In the genomic region with DNA sequence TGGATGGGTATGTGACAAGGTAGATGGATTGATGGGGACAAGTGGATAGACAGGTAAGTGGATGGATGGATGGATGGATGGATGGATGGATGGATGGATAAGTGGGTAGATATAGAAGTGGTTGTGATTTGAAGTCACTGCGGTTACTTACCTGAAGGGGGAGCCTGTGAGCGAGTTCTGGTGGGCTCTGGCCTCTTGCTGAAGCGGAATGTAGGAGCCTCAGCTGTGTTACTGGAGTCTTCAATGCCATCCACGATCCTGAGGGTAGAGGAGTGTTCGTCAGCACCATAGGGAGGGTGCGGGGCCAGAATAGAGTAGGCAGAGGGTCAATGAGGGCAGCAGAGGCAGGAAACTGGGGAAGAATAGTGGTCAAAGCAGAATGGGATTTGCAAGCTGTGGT, we compare ENCODE assay signal across 11 mouse cellular contexts. TPM values are rescaled to one million over a fixed set of nuclear protein-coding genes. Genes with fewer than 3 reads are reported as not detected.
DNase-seq lines count a peak whose midpoint lies in the region; ATAC-seq and TF ChIP-seq lines count a peak whose summit lies in the region.
"Had no signal": no experiment of that assay in that cellular context is flagged by ENCODE, and none has a peak within 500 bp of the region (broad histone marks: within the 10 kb centered on the region; RNA-seq: fewer than 3 reads in every experiment).

No protein-coding gene starts in this region.

- no peak for TF ChIP-seq EP300 in liver, embryonic 14.5 days (IDR thresholded peaks at IDR 0.05; ENCODE audit: low read depth)

- WGBS in heart, embryonic 15.5 days: 12% methylated on average over 6 of the region's 6 CpGs
- 12% methylated on average over 6 of the region's 6 CpGs for WGBS in heart, embryonic 11.5 days (ENCODE audit: insufficient replicate concordance)
- 14% methylated on average over 6 of the region's 6 CpGs for WGBS in embryonic facial prominence, embryonic 11.5 days
- WGBS in liver, embryonic 14.5 days (ENCODE audit: insufficient replicate concordance): 12% methylated on average over 6 of the region's 6 CpGs

- peak; percentile 81 for TF ChIP-seq CTCF in liver, embryonic 14.5 days (IDR thresholded peaks at IDR 0.05; ENCODE audit: low read depth)

- DNase-seq in 416B (ENCODE audit: low read depth): peak; percentile 71
- peak; percentile 54 for DNase-seq in adrenal gland, adult 2 months
- peak; percentile 71 for DNase-seq in embryonic facial prominence, embryonic 11.5 days (ENCODE audit: low spot score)
- no peak for DNase-seq in liver, embryonic 14.5 days (ENCODE audit: low read depth in 3 of 3, low spot score in 3 of 3)
- peak; percentile 80 for DNase-seq in retina, embryonic 14.5 days (ENCODE audit: low spot score)
- no peak for DNase-seq in urinary bladder, postnatal 36 days (ENCODE audit: low spot score in 2 of 2)

- H3K4me1 ChIP-seq in heart, embryonic 15.5 days (replicated peaks): 0 out of 2 replicates have a peak, but pooled peaks cover 3% of the 10 kb centered on the region
- no peaks in the 10 kb centered on the region for H3K4me1 ChIP-seq in heart, embryonic 11.5 days (ENCODE audit: control insufficient read depth, insufficient read depth, low read length)
- no peaks in the 10 kb centered on the region for H3K4me1 ChIP-seq in embryonic facial prominence, embryonic 11.5 days (ENCODE audit: control insufficient read depth, insufficient read depth, low read length)
- 0 out of 4 replicates have a peak, but pooled peaks cover 0 to 5% of the 10 kb centered on the region in 2 experiments for H3K4me1 ChIP-seq in liver, embryonic 14.5 days (replicated peaks; ENCODE audit: control insufficient read depth in 2 of 2, insufficient read depth in 2 of 2, low read length in 1 of 2)
- H3K4me1 ChIP-seq: limb, embryonic 12.5 days had no signal

- H3K4me2 ChIP-seq in heart, embryonic 15.5 days: no peak overlapping the region
- H3K4me2 ChIP-seq in heart, embryonic 11.5 days: no peak overlapping the region
- H3K4me2 ChIP-seq in embryonic facial prominence, embryonic 11.5 days (ENCODE audit: low read depth, low read length): no peak overlapping the region
- no peak overlapping the region for H3K4me2 ChIP-seq in liver, embryonic 14.5 days (ENCODE audit: low read depth)
- H3K4me2 ChIP-seq: limb, embryonic 12.5 days had no signal

- H3K27me3 ChIP-seq in heart, embryonic 15.5 days: peaks cover 48% of the 10 kb centered on the region
- peaks cover 49% of the 10 kb centered on the region for H3K27me3 ChIP-seq in heart, embryonic 11.5 days (ENCODE audit: control insufficient read depth, insufficient read depth, low read length)
- H3K27me3 ChIP-seq in embryonic facial prominence, embryonic 11.5 days (ENCODE audit: control insufficient read depth, insufficient read depth, low read length): no peaks in the 10 kb centered on the region
- peaks cover 13% of the 10 kb centered on the region for H3K27me3 ChIP-seq in liver, embryonic 14.5 days (ENCODE audit: control insufficient read depth, insufficient read depth, low read length)

- no peak for ATAC-seq in heart, embryonic 15.5 days (replicated peaks; ENCODE audit: insufficient number of reproducible peaks, insufficient read depth, low FRiP score, low read depth)
- ATAC-seq in heart, embryonic 11.5 days (replicated peaks; ENCODE audit: insufficient number of reproducible peaks, low FRiP score, low TSS enrichment): no peak
- ATAC-seq in embryonic facial prominence, embryonic 11.5 days (replicated peaks; ENCODE audit: insufficient number of reproducible peaks, low FRiP score, low TSS enrichment, low read depth): no peak
- peak; percentile 29; the same call in 1 of the 2 replicates for ATAC-seq in liver, embryonic 14.5 days (ENCODE audit: insufficient read depth)

- no peak overlapping the region for H3K4me3 ChIP-seq in heart, embryonic 15.5 days
- H3K4me3 ChIP-seq in heart, embryonic 11.5 days (ENCODE audit: low read depth, low read length): no peak overlapping the region
- no peak overlapping the region for H3K4me3 ChIP-seq in embryonic facial prominence, embryonic 11.5 days (ENCODE audit: low read depth, low read length)
- no peak overlapping the region for H3K4me3 ChIP-seq in liver, embryonic 14.5 days (ENCODE audit: insufficient read depth in 1 of 2, low read depth in 2 of 2, low read length in 2 of 2)
- H3K4me3 ChIP-seq: limb, embryonic 12.5 days had no signal

- no peaks in the 10 kb centered on the region for H3K9me3 ChIP-seq in heart, embryonic 15.5 days (replicated peaks)
- H3K9me3 ChIP-seq in heart, embryonic 11.5 days (replicated peaks; ENCODE audit: control insufficient read depth, low read length): no peaks in the 10 kb centered on the region
- no peaks in the 10 kb centered on the region for H3K9me3 ChIP-seq in embryonic facial prominence, embryonic 11.5 days (replicated peaks; ENCODE audit: control insufficient read depth, low read length)
- H3K9me3 ChIP-seq in liver, embryonic 14.5 days (ENCODE audit: control insufficient read depth, low read length): no peaks in the 10 kb centered on the region
- H3K9me3 ChIP-seq: limb, embryonic 12.5 days had no signal

- H3K27ac ChIP-seq in heart, embryonic 15.5 days: no peak overlapping the region
- no peak overlapping the region for H3K27ac ChIP-seq in heart, embryonic 11.5 days (ENCODE audit: low read depth, low read length)
- no peak overlapping the region for H3K27ac ChIP-seq in embryonic facial prominence, embryonic 11.5 days (replicated peaks; ENCODE audit: low read depth, low read length)
- H3K27ac ChIP-seq in liver, embryonic 14.5 days: no peak overlapping the region
- H3K27ac ChIP-seq: limb, embryonic 12.5 days had no signal

- H3K9ac ChIP-seq in heart, embryonic 15.5 days: 0 out of 2 replicates have a peak overlapping the region, but pooled peaks have one; percentile 10
- no peak overlapping the region for H3K9ac ChIP-seq in heart, embryonic 11.5 days (ENCODE audit: low read depth, low read length)
- no peak overlapping the region for H3K9ac ChIP-seq in embryonic facial prominence, embryonic 11.5 days (replicated peaks; ENCODE audit: low read length)
- H3K9ac ChIP-seq in liver, embryonic 14.5 days (replicated peaks): no peak overlapping the region
- H3K9ac ChIP-seq: limb, embryonic 12.5 days had no signal

- no peaks in the 10 kb centered on the region for H3K36me3 ChIP-seq in heart, embryonic 15.5 days
- H3K36me3 ChIP-seq in heart, embryonic 11.5 days (ENCODE audit: control insufficient read depth, insufficient read depth, low read length): no peaks in the 10 kb centered on the region
- H3K36me3 ChIP-seq in embryonic facial prominence, embryonic 11.5 days (replicated peaks; ENCODE audit: control insufficient read depth, insufficient read depth, low read depth, low read length): no peaks in the 10 kb centered on the region
- H3K36me3 ChIP-seq in liver, embryonic 14.5 days (replicated peaks; ENCODE audit: control insufficient read depth, insufficient read depth, low read depth): no peaks in the 10 kb centered on the region
- H3K36me3 ChIP-seq: limb, embryonic 12.5 days had no signal

RNA-seq across cellular contexts. Expression of gene Rab5c, which starts 7.1 kb away (rescaled TPM):
- polyA plus RNA-seq in heart, embryonic 15.5 days (2015; fragmentation: Nextera tagmentation; extraction: Ambion mirVana): 13.0 and 16.2 TPM in 2 replicates
- polyA plus RNA-seq in heart, embryonic 11.5 days (2014; fragmentation: Nextera tagmentation; extraction: Ambion mirVana): 30.8 and 41.1 TPM in 2 replicates
- total RNA-seq in adrenal gland, adult 2 months (2021): 100 to 1,000 TPM; 191 to 196 TPM
- polyA plus RNA-seq in adrenal gland, adult 2 months (2012; rRNA removed): 201 and 238 TPM in 2 replicates
- 76.6 and 86.1 TPM in 2 replicates for polyA plus RNA-seq in embryonic facial prominence, embryonic 11.5 days (2014; fragmentation: Nextera tagmentation; extraction: Ambion mirVana)
- polyA plus RNA-seq in liver, embryonic 14.5 days (2012; rRNA removed): 109 and 127 TPM in 2 replicates
- polyA plus RNA-seq in liver, embryonic 14.5 days (2014; fragmentation: Nextera tagmentation; extraction: Ambion mirVana): 57.4 and 59.9 TPM in 2 replicates

RNA-seq across cellular contexts. Expression of gene Kcnh4, which starts 14.7 kb away (rescaled TPM):
- 0.10 TPM in 1 of 2 replicates, not detected in the other for polyA plus RNA-seq in heart, embryonic 15.5 days (2015; fragmentation: Nextera tagmentation; extraction: Ambion mirVana)
- polyA plus RNA-seq in heart, embryonic 11.5 days (2014; fragmentation: Nextera tagmentation; extraction: Ambion mirVana): not detected in 2 replicates
- under 1 TPM; 0.28 to 0.32 TPM for total RNA-seq in adrenal gland, adult 2 months (2021)
- 0.45 and 0.57 TPM in 2 replicates for polyA plus RNA-seq in adrenal gland, adult 2 months (2012; rRNA removed)
- 0.50 and 0.56 TPM in 2 replicates for polyA plus RNA-seq in embryonic facial prominence, embryonic 11.5 days (2014; fragmentation: Nextera tagmentation; extraction: Ambion mirVana)
- polyA plus RNA-seq in liver, embryonic 14.5 days (2012; rRNA removed): 0.02 TPM in 1 of 2 replicates, not detected in the other
- not detected in 2 replicates for polyA plus RNA-seq in liver, embryonic 14.5 days (2014; fragmentation: Nextera tagmentation; extraction: Ambion mirVana)
- polyA plus RNA-seq: limb, embryonic 12.5 days had no signal

RNA-seq across cellular contexts. Expression of gene Hcrt, which starts 17.6 kb away (rescaled TPM):
- polyA plus RNA-seq in heart, embryonic 15.5 days (2015; fragmentation: Nextera tagmentation; extraction: Ambion mirVana): not detected in 2 replicates
- not detected in 2 replicates for polyA plus RNA-seq in heart, embryonic 11.5 days (2014; fragmentation: Nextera tagmentation; extraction: Ambion mirVana)
- not detected for total RNA-seq in adrenal gland, adult 2 months (2021)
- polyA plus RNA-seq in adrenal gland, adult 2 months (2012; rRNA removed): not detected in 2 replicates
- not detected in 2 replicates for polyA plus RNA-seq in embryonic facial prominence, embryonic 11.5 days (2014; fragmentation: Nextera tagmentation; extraction: Ambion mirVana)
- not detected in 2 replicates for polyA plus RNA-seq in liver, embryonic 14.5 days (2012; rRNA removed)
- not detected in 2 replicates for polyA plus RNA-seq in liver, embryonic 14.5 days (2014; fragmentation: Nextera tagmentation; extraction: Ambion mirVana)
- total RNA-seq: adrenal gland, adult 18-20 months had no signal
- polyA plus RNA-seq: limb, embryonic 12.5 days; stomach, embryonic 16.5 days had no signal

RNA-seq across cellular contexts. Expression of gene Ghdc, which starts 25.7 kb away (rescaled TPM):
- 5.5 and 8.1 TPM in 2 replicates for polyA plus RNA-seq in heart, embryonic 15.5 days (2015; fragmentation: Nextera tagmentation; extraction: Ambion mirVana)
- 3.8 and 5.3 TPM in 2 replicates for polyA plus RNA-seq in heart, embryonic 11.5 days (2014; fragmentation: Nextera tagmentation; extraction: Ambion mirVana)
- total RNA-seq in adrenal gland, adult 2 months (2021): 10 to 100 TPM; 21.6 to 26.0 TPM
- 26.8 and 27.6 TPM in 2 replicates for polyA plus RNA-seq in adrenal gland, adult 2 months (2012; rRNA removed)
- 1.4 and 1.5 TPM in 2 replicates for polyA plus RNA-seq in embryonic facial prominence, embryonic 11.5 days (2014; fragmentation: Nextera tagmentation; extraction: Ambion mirVana)
- polyA plus RNA-seq in liver, embryonic 14.5 days (2012; rRNA removed): 2.2 and 2.3 TPM in 2 replicates
- polyA plus RNA-seq in liver, embryonic 14.5 days (2014; fragmentation: Nextera tagmentation; extraction: Ambion mirVana): 0.76 and 0.77 TPM in 2 replicates

RNA-seq across cellular contexts. Expression of gene Hspb9, which starts 31.4 kb away (rescaled TPM):
- not detected in 2 replicates for polyA plus RNA-seq in heart, embryonic 15.5 days (2015; fragmentation: Nextera tagmentation; extraction: Ambion mirVana)
- 0.37 TPM in 1 of 2 replicates, not detected in the other for polyA plus RNA-seq in heart, embryonic 11.5 days (2014; fragmentation: Nextera tagmentation; extraction: Ambion mirVana)
- not detected for total RNA-seq in adrenal gland, adult 2 months (2021)
- not detected in 2 replicates for polyA plus RNA-seq in adrenal gland, adult 2 months (2012; rRNA removed)
- not detected in 2 replicates for polyA plus RNA-seq in embryonic facial prominence, embryonic 11.5 days (2014; fragmentation: Nextera tagmentation; extraction: Ambion mirVana)
- polyA plus RNA-seq in liver, embryonic 14.5 days (2012; rRNA removed): not detected in 2 replicates
- polyA plus RNA-seq in liver, embryonic 14.5 days (2014; fragmentation: Nextera tagmentation; extraction: Ambion mirVana): 0.14 TPM in 1 of 2 replicates, not detected in the other
- total RNA-seq: adrenal gland, adult 18-20 months had no signal
- polyA plus RNA-seq: limb, embryonic 12.5 days had no signal

Comparison
In these comparisons a context has a peak if more than half of its experiments do, and no peak if none do; other contexts are left out.
1. DNase-seq: peak in 416B (single experiment), adrenal gland, adult 2 months (single experiment), embryonic facial prominence, embryonic 11.5 days (single experiment) and retina, embryonic 14.5 days (single experiment); none in liver, embryonic 14.5 days (0 of 3) and urinary bladder, postnatal 36 days (0 of 2).